Mouse (Mus musculus) MEL (cell line): ENCODE measurements around the gene Snap23. TPM values are rescaled to one million over a fixed set of nuclear protein-coding genes. Genes with fewer than 3 reads are reported as not detected.
"Not testable (repeated sequence)": the region's sequence is repeated elsewhere in the genome, so short reads cannot be mapped to it uniquely, and the experiment has no call there.

Experiments
- DNase-seq: peaks from one replicate; pipeline ENCODE4 v3.0.0; 2011; ENCODE audit warnings: low read depth, low spot score
- H3K27ac ChIP-seq: 2 replicates; pipeline ENCODE4 v1.5.1; 2012; ENCODE audit warnings: low read depth, mild to moderate bottlenecking, control low read depth, low read length, moderate library complexity; ENCODE audit not compliant: control insufficient read depth
- H3K27me3 ChIP-seq, 2 experiments: fragments of 150-350 bp in 1 of 2; sonication (generic) in 1 of 2; 2 replicates each; pipeline ENCODE4 v1.6.1; 2012; ENCODE audit warnings: low read length in 2 of 2, mild to moderate bottlenecking in 2 of 2, improper control_type of control experiment in 1 of 2, moderate library complexity in 1 of 2; ENCODE audit not compliant: insufficient read depth in 2 of 2, control insufficient read depth in 1 of 2
- H3K36me3 ChIP-seq, 2 experiments: 2 replicates each; pipeline ENCODE4 v1.6.1; 2012 to 2014; ENCODE audit warnings: low read length in 2 of 2, improper control_type of control experiment in 1 of 2, inconsistent platforms in 1 of 2, mild to moderate bottlenecking in 1 of 2; ENCODE audit not compliant: insufficient read depth in 2 of 2, control insufficient read depth in 1 of 2
- H3K4me1 ChIP-seq, 2 experiments: fragments of 150-350 bp in 1 of 2; sonication (generic) in 1 of 2; 2 replicates each; pipeline ENCODE4 v1.6.1; 2012; ENCODE audit warnings: low read length in 2 of 2, improper control_type of control experiment in 1 of 2, mild to moderate bottlenecking in 1 of 2; ENCODE audit not compliant: insufficient read depth in 2 of 2, control insufficient read depth in 1 of 2
- H3K4me3 ChIP-seq, 2 experiments: fragments of 150-350 bp in 1 of 2; sonication (generic) in 1 of 2; 2 replicates each; pipeline ENCODE4 v1.5.1; 2012; ENCODE audit warnings: low read depth in 2 of 2, low read length in 2 of 2, mild to moderate bottlenecking in 2 of 2, moderate library complexity in 2 of 2, control low read depth in 1 of 2, improper control_type of control experiment in 1 of 2; ENCODE audit not compliant: control insufficient read depth in 1 of 2, insufficient read depth in 1 of 2
- H3K79me2 ChIP-seq: 2 replicates; pipeline ENCODE4 v1.6.1; 2012; ENCODE audit warnings: mild to moderate bottlenecking, low read length, moderate library complexity; ENCODE audit not compliant: control insufficient read depth, poor library complexity, insufficient read depth
- H3K9ac ChIP-seq: 2 replicates; pipeline ENCODE4 v1.6.1; 2012; ENCODE audit warnings: low read depth, mild to moderate bottlenecking, control low read depth, low read length, moderate library complexity; ENCODE audit not compliant: control insufficient read depth, poor library complexity, severe bottlenecking
- H3K9me3 ChIP-seq: fragments of 150-350 bp; sonication (generic); replicated peaks from 2 replicates; pipeline ENCODE4 v1.6.1; 2012; ENCODE audit warnings: mild to moderate bottlenecking, low read length, improper control_type of control experiment, moderate library complexity; ENCODE audit not compliant: insufficient read depth
- BHLHE40 ChIP-seq: IDR thresholded peaks from 2 replicates; pipeline ENCODE4 v1.6.1; 2012; ENCODE audit warnings: low read depth, mild to moderate bottlenecking, inconsistent platforms, low read length, improper control_type of control experiment, borderline replicate concordance
- CHD1 ChIP-seq: IDR thresholded peaks from 2 replicates; pipeline ENCODE4 v1.6.1; 2012; ENCODE audit warnings: low read depth, mild to moderate bottlenecking, inconsistent platforms, low read length, improper control_type of control experiment
- E2F4 ChIP-seq: IDR thresholded peaks from 2 replicates; pipeline ENCODE4 v1.6.1; 2011; ENCODE audit warnings: low read depth, low read length, improper control_type of control experiment, borderline replicate concordance
- GABPA ChIP-seq: IDR thresholded peaks from 2 replicates; pipeline ENCODE4 v1.6.1; 2012; ENCODE audit warnings: low read depth, mild to moderate bottlenecking, inconsistent platforms, low read length, improper control_type of control experiment, moderate library complexity
- HCFC1 ChIP-seq: IDR thresholded peaks from 2 replicates; pipeline ENCODE4 v1.6.1; 2012; ENCODE audit warnings: low read depth, mild to moderate bottlenecking, inconsistent platforms, low read length, improper control_type of control experiment, moderate library complexity
- JUND ChIP-seq: IDR thresholded peaks from 2 replicates; pipeline ENCODE4 v1.6.1; 2011; ENCODE audit warnings: low read depth, mild to moderate bottlenecking, improper control_type of control experiment, low read length
- MAFK ChIP-seq: IDR thresholded peaks from 2 replicates; pipeline ENCODE4 v1.6.1; 2011; ENCODE audit warnings: low read depth, mild to moderate bottlenecking, low read length, improper control_type of control experiment, borderline replicate concordance
- MAX ChIP-seq: IDR thresholded peaks from 2 replicates; pipeline ENCODE4 v1.6.1; 2011; ENCODE audit warnings: low read length, improper control_type of control experiment
- MEF2A ChIP-seq: IDR thresholded peaks from 2 replicates; pipeline ENCODE4 v1.6.1; 2014; ENCODE audit warnings: low read depth, mild to moderate bottlenecking, inconsistent platforms, low read length, improper control_type of control experiment; ENCODE audit not compliant: poor library complexity, insufficient replicate concordance, severe bottlenecking; ENCODE audit errors: extremely low read depth
- MYC ChIP-seq: IDR thresholded peaks from 2 replicates; pipeline ENCODE4 v1.6.1; 2011; ENCODE audit warnings: low read depth, mild to moderate bottlenecking, low read length, improper control_type of control experiment, moderate library complexity
- RAD21 ChIP-seq: IDR thresholded peaks from 2 replicates; pipeline ENCODE4 v1.6.1; 2011; ENCODE audit warnings: mild to moderate bottlenecking, low read depth, low read length, improper control_type of control experiment
- UBTF ChIP-seq: IDR thresholded peaks from 2 replicates; pipeline ENCODE4 v1.6.1; 2012; ENCODE audit warnings: low read depth, mild to moderate bottlenecking, inconsistent platforms, low read length, improper control_type of control experiment, moderate library complexity, borderline replicate concordance; ENCODE audit not compliant: insufficient read depth
- USF1 ChIP-seq: IDR thresholded peaks from 2 replicates; pipeline ENCODE4 v1.6.1; 2014; ENCODE audit warnings: low read depth, mild to moderate bottlenecking, inconsistent platforms, low read length, improper control_type of control experiment, moderate library complexity
- USF2 ChIP-seq, 2 experiments: IDR thresholded peaks; 2 replicates each; pipeline ENCODE4 v1.6.1; 2011 to 2012; ENCODE audit warnings: improper control_type of control experiment in 2 of 2, low read length in 2 of 2, borderline replicate concordance in 1 of 2, inconsistent platforms in 1 of 2, low read depth in 1 of 2, mild to moderate bottlenecking in 1 of 2; ENCODE audit not compliant: insufficient read depth in 1 of 2
- ZC3H11A ChIP-seq: IDR thresholded peaks from 2 replicates; pipeline ENCODE4 v1.6.1; 2012; ENCODE audit warnings: low read depth, mild to moderate bottlenecking, inconsistent platforms, low read length, improper control_type of control experiment
- ZKSCAN1 ChIP-seq: IDR thresholded peaks from 2 replicates; pipeline ENCODE4 v1.6.1; 2012; ENCODE audit warnings: low read depth, mild to moderate bottlenecking, inconsistent platforms, low read length, improper control_type of control experiment, moderate library complexity
- ZMIZ1 ChIP-seq: IDR thresholded peaks from 2 replicates; pipeline ENCODE4 v1.6.1; 2012; ENCODE audit warnings: low read depth, mild to moderate bottlenecking, inconsistent platforms, low read length, improper control_type of control experiment, moderate library complexity
- ZNF384 ChIP-seq: IDR thresholded peaks from 2 replicates; pipeline ENCODE4 v1.6.1; 2012; ENCODE audit warnings: low read depth, mild to moderate bottlenecking, inconsistent platforms, low read length, improper control_type of control experiment
- polyA plus RNA-seq, 2 experiments: library from polyadenylated mRNA; stranded (reverse) in 1 of 2; unstranded in 1 of 2; fragments of >175 nt in 1 of 2; fragments of >200 nt in 1 of 2; gene quantifications; 2 replicates each; pipeline versions ENCODE4 v1.2.1 to v1.2.4; 2012; ENCODE audit warnings: low replicate concordance in 2 of 2, low read depth in 1 of 2; ENCODE audit not compliant: insufficient read length in 2 of 2, insufficient read depth in 1 of 2, missing spikeins in 1 of 2
- total RNA-seq: library from RNA; depleted of rRNA; stranded (reverse); fragments of 300-350 nt; gene quantifications from 2 replicates; pipeline ENCODE4 v1.2.3, GENCODE M21; 2012

The Snap23 gene
- total and polyA plus RNA-seq, 3 experiments = 50.8 to 81.5 TPM; not detected in 1

DNA sequence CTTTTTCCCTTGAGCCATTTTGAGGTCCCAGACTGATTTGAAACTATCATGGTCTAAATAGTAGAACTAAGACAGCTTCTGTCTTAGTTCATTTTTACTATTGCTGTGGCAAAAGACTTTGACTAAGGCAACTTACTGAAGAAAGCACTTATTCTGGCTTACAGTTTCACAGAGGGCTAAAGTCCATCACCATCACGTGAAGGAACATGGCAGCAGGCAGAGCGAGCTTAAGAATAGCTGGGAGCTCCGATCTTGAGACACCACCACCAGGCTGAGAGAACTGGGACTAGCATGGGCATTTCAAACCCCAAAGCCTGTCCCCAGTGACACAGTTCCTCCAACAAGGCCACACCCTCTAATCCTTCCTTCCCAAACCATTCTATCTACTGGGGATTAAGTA is 3.6 kb downstream of the Snap23 start:
- no peak overlapping the region for H3K9ac ChIP-seq
- H3K79me2 ChIP-seq = peaks cover 66% of the 10 kb centered on the region
- no peaks in the 10 kb centered on the region for H3K9me3 ChIP-seq
- no peak for DNase-seq
- peaks cover 2 to 62% of the 10 kb centered on the region in 2 experiments; a peak in 3 of 4 replicates for H3K36me3 ChIP-seq
- H3K4me1 ChIP-seq = peaks cover 28 to 34% of the 10 kb centered on the region in 2 experiments
- TF ChIP-seq RAD21 (no peak), ZC3H11A (no peak), MAX (no peak), MAFK (no peak), MYC (no peak), GABPA (no peak)
- no peak overlapping the region for H3K4me3 ChIP-seq
- H3K27ac ChIP-seq = no peak overlapping the region; the same call in 1 of the 2 replicates
- no peaks in the 10 kb centered on the region for H3K27me3 ChIP-seq

- peaks cover 37 to 38% of the 10 kb centered on the region in 2 experiments for H3K4me1 ChIP-seq
- DNase-seq, H3K4me3 ChIP-seq, H3K27me3 ChIP-seq, H3K9ac ChIP-seq, H3K9me3 ChIP-seq: not testable (repeated sequence)
- peak; percentile 61; the same call in 1 of the 2 replicates for TF ChIP-seq ZNF384
- H3K79me2 ChIP-seq = peaks cover 68% of the 10 kb centered on the region
- peaks cover 2 to 71% of the 10 kb centered on the region in 2 experiments; a peak in 3 of 4 replicates for H3K36me3 ChIP-seq
- peak overlapping the region; percentile 32; the same call in 1 of the 2 replicates for H3K27ac ChIP-seq
Observed at GRCm38 (mm10) chr2:120572161-120572560, 4.7 kb downstream of the Snap23 start.

DNA sequence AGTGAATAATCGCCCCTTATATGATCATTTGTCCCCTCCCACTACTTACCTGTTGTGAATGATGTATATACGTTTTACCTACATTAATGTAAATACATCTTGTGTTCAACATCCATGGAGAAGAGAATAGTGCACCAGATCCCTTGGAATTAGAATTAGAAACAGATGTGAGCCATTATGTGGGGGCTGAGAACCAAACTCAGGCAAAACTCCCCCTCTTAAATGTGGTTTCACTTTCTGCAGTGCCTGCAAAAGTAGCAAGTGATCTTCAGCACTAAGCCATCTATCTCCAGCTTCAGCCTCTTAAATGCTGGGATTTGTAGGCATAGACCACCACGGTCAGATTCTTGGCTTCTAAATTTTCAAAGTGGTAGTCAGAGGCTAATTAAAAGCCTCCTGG is 7.7 kb downstream of the Snap23 start:
- H3K79me2 ChIP-seq = peaks cover 57% of the 10 kb centered on the region

GRCm38 (mm10) chr2:120575978-120576377 is 8.5 kb downstream of the Snap23 start:
- peaks cover 44 to 47% of the 10 kb centered on the region in 2 experiments for H3K4me1 ChIP-seq
- TF ChIP-seq ZKSCAN1 (no peak), MYC (no peak; the same call in 1 of the 2 replicates), E2F4 (no peak), MAFK (no peak; the same call in 1 of the 2 replicates), UBTF (no peak), ZMIZ1 (no peak), MEF2A (no peak), USF2 (IDR thresholded peaks at IDR 0.05; ENCODE audit: borderline replicate concordance in 1 of 2, insufficient read depth in 1 of 2, low read depth in 1 of 2, low read length in 2 of 2) (no peak), MAX (no peak), ZNF384 (no peak; the same call in 1 of the 2 replicates), HCFC1 (no peak), BHLHE40 (peak; percentile 64; the same call in 1 of the 2 replicates), JUND (0 out of 2 replicates have a peak, but pooled peaks have one; percentile 31)

More for the DNA sequence above, 7.7 kb downstream of the Snap23 start:
- TF ChIP-seq CHD1 = 0 out of 2 replicates have a peak, but pooled peaks have one; percentile 42
- TF ChIP-seq USF1 = no peak
- H3K36me3 ChIP-seq = peaks cover 4 to 80% of the 10 kb centered on the region in 2 experiments; a peak in 3 of 4 replicates
- DNase-seq = no peak
- peak overlapping the region in 1 of 2 experiments; percentile 24; a peak in 1 of 4 replicates for H3K4me3 ChIP-seq
- H3K27me3 ChIP-seq = no peaks in the 10 kb centered on the region
- peak overlapping the region; percentile 95 for H3K27ac ChIP-seq
- H3K9ac ChIP-seq = peak overlapping the region; percentile 59
- H3K9me3 ChIP-seq = no peaks in the 10 kb centered on the region
- peaks cover 46 to 47% of the 10 kb centered on the region in 2 experiments for H3K4me1 ChIP-seq

More at GRCm38 (mm10) chr2:120575978-120576377, 8.5 kb downstream of the Snap23 start:
- DNase-seq = peak; percentile 81
- Histone ChIP-seq H3K9ac (peak overlapping the region; percentile 46), H3K4me3 (0 out of 4 replicates have a peak overlapping the region, but pooled peaks of 1 of the 2 experiments have one; percentile 2), H3K27ac (peak overlapping the region; percentile 95), H3K36me3 (peaks cover 6 to 77% of the 10 kb centered on the region in 2 experiments; a peak in 3 of 4 replicates), H3K79me2 (peaks cover 60% of the 10 kb centered on the region), H3K9me3 (no peaks in the 10 kb centered on the region), H3K27me3 (no peaks in the 10 kb centered on the region)
